Mouse (Mus musculus): ENCODE data around the gene Ajap1. TPM values are rescaled to one million over a fixed set of nuclear protein-coding genes. Genes with fewer than 3 reads are reported as not detected.

The Ajap1 gene
- polyA plus RNA-seq, 3 experiments from 2014 or later, result not detected

GRCm38 (mm10) chr4:153451516-153451915 lies 31.1 kb downstream of the Ajap1 start:
- ATAC-seq, result no peak

- no peak for ATAC-seq
Observed at GRCm38 (mm10) chr4:153442522-153442921, 40.1 kb downstream of the Ajap1 start.

GRCm38 (mm10) chr4:153439868-153440267 lies 42.7 kb downstream of the Ajap1 start:
- ATAC-seq, result no peak

- no peak for ATAC-seq
Observed at GRCm38 (mm10) chr4:153439031-153439430, 43.6 kb downstream of the Ajap1 start.

- no peak for ATAC-seq
Observed at GRCm38 (mm10) chr4:153437196-153437595, 45.4 kb downstream of the Ajap1 start.

GRCm38 (mm10) chr4:153435917-153436316 lies 46.7 kb downstream of the Ajap1 start:
- ATAC-seq, result no peak

- ATAC-seq, result no peak
Observed at GRCm38 (mm10) chr4:153429971-153430370, 52.6 kb downstream of the Ajap1 start.

GRCm38 (mm10) chr4:153425961-153426656 lies 56.5 kb downstream of the Ajap1 start:
- ATAC-seq, result no peak

- ATAC-seq, result no peak
Observed at GRCm38 (mm10) chr4:153424324-153424723, 58.3 kb downstream of the Ajap1 start.

GRCm38 (mm10) chr4:153417926-153418325 lies 64.7 kb downstream of the Ajap1 start:
- ATAC-seq, result no peak

- ATAC-seq, result no peak
Observed at GRCm38 (mm10) chr4:153417164-153417896, 65.3 kb downstream of the Ajap1 start.

GRCm38 (mm10) chr4:153416111-153416510 lies 66.5 kb downstream of the Ajap1 start:
- ATAC-seq, result no peak

- ATAC-seq, result no peak
Observed at GRCm38 (mm10) chr4:153398421-153398820, 84.2 kb downstream of the Ajap1 start.

GRCm38 (mm10) chr4:153387478-153387877 lies 95.1 kb downstream of the Ajap1 start:
- no peak for ATAC-seq

GRCm38 (mm10) chr4:153381433-153381832 lies 101.2 kb downstream of the Ajap1 start:
- no peak for ATAC-seq

- ATAC-seq, result no peak
Observed at GRCm38 (mm10) chr4:153380885-153381284, 101.7 kb downstream of the Ajap1 start.

- no peak for ATAC-seq
Observed at GRCm38 (mm10) chr4:153377981-153378380, 104.6 kb downstream of the Ajap1 start.

- ATAC-seq, result no peak
Observed at GRCm38 (mm10) chr4:153374233-153374632, 108.4 kb downstream of the Ajap1 start.

GRCm38 (mm10) chr4:153373125-153373524 lies 109.5 kb downstream of the Ajap1 start:
- ATAC-seq, result no peak

- no peak for ATAC-seq
Observed at GRCm38 (mm10) chr4:153368620-153369159, 113.9 kb downstream of the Ajap1 start.

GRCm38 (mm10) chr4:153360868-153361545 lies 121.6 kb downstream of the Ajap1 start:
- ATAC-seq, result no peak

GRCm38 (mm10) chr4:153358243-153358550 lies 124.4 kb downstream of the Ajap1 start:
- no peak for ATAC-seq

- ATAC-seq, result no peak
Observed at GRCm38 (mm10) chr4:153357539-153358242, 124.9 kb downstream of the Ajap1 start.

All from inflammation-experienced regulatory T-cells, adult 6 months (primary cell).